Mouse (Mus musculus) stomach, embryonic 14.5 days (tissue): ENCODE measurements around the gene Gm1113. TPM values are rescaled to one million over a fixed set of nuclear protein-coding genes. Genes with fewer than 3 reads are reported as not detected.

ENCODE experiments used
- ATAC-seq: fragments of 200-750 bp; cut with Nextera tagmentation; 2 replicates; pipeline ENCODE4 v1.8.0; 2017; ENCODE audit warnings: low read depth, moderate TSS enrichment; ENCODE audit not compliant: insufficient number of reproducible peaks, insufficient read depth, low FRiP score
- H3K27ac ChIP-seq: fragments of 300-500 bp; sonication (generic); 2 replicates; pipeline ENCODE4 v1.5.1; 2014; ENCODE audit warnings: mild to moderate bottlenecking, low read length, moderate library complexity, mixed read lengths
- H3K27me3 ChIP-seq: fragments of 300-500 bp; sonication (generic); 2 replicates; pipeline ENCODE4 v1.6.1; 2014; ENCODE audit warnings: low read length, control low read depth, mixed read lengths; ENCODE audit not compliant: control insufficient read depth, insufficient read depth
- H3K36me3 ChIP-seq: fragments of 300-500 bp; sonication (generic); 2 replicates; pipeline ENCODE4 v1.6.1; 2014; ENCODE audit warnings: mild to moderate bottlenecking, control low read depth, low read length, moderate library complexity, mixed read lengths; ENCODE audit not compliant: control insufficient read depth, insufficient read depth
- H3K4me1 ChIP-seq: fragments of 300-500 bp; sonication (generic); 2 replicates; pipeline ENCODE4 v1.6.1; 2014; ENCODE audit warnings: low read length, control low read depth, mixed read lengths; ENCODE audit not compliant: control insufficient read depth, insufficient read depth
- H3K4me2 ChIP-seq: fragments of 300-500 bp; sonication (generic); replicated peaks from 2 replicates; pipeline ENCODE4 v1.6.1; 2014; ENCODE audit warnings: low read depth, low read length, control low read depth
- H3K4me3 ChIP-seq: fragments of 300-500 bp; sonication (generic); 2 replicates; pipeline ENCODE4 v1.5.1; 2014; ENCODE audit warnings: low read depth, low read length, control low read depth
- H3K9ac ChIP-seq: fragments of 300-500 bp; sonication (generic); replicated peaks from 2 replicates; pipeline ENCODE4 v1.6.1; 2014; ENCODE audit warnings: low read depth, mild to moderate bottlenecking, control low read depth, low read length, moderate library complexity, mixed read lengths
- H3K9me3 ChIP-seq: fragments of 300-500 bp; sonication (generic); 2 replicates; pipeline ENCODE4 v1.6.1; 2016; ENCODE audit warnings: low read depth, low read length, control low read depth; ENCODE audit not compliant: control insufficient read depth
- WGBS: fragments of 180-500 bp; shearing (Covaris S2); extraction: QIAGEN DNeasy Blood & Tissue Kit; methylation state at CpG from one replicate; pipeline ENCODE4 v1.1.7; 2014; 5-methylcytosine and 5-hydroxymethylcytosine counted together
- polyA plus RNA-seq: library from polyadenylated mRNA; unstranded; fragments of >200 nt; fragmentation: Nextera tagmentation; extraction: Ambion mirVana; gene quantifications from 2 replicates; pipeline ENCODE4 v1.2.1, GENCODE M21; 2014

Gene Gm1113
- polyA plus RNA-seq, 1 experiment from 2014 or later, result not detected

DNA sequence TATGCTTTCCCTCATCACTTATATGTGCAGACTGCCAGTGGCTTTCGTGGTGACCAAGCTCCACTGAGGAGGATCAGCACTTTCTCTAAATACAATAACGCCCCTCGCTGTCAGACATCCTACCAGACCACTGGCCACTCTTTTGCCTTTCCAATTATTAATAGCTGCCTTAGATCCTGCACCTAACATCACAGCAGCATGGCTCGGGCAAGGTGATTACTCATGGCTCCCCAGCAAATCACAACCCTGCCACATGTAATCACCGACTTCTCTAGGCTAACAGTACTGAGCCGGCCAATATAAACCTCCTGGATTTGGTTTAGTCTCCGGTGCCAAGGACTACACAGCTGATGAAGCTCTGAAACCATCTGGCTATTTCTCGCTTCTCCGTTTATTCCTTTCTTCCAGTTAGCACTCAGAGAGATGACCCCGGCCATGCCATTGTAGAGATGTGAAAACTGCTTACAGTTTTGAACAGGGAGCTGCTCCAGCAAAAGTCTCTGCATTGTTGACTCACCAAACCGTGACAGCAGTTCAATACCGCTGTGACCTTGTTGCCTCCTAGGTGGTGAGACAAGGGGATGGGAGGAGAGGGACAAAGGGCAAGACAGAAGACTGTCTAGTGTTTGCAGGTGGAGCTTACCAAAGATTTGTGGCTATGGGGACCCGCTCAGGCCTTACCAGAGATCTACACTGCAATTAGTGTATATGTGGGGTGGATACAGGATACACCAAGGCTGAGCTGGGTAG lies 21.1 kb upstream of the Gm1113 start:
- no peaks in the 10 kb centered on the region for H3K4me1 ChIP-seq
- H3K9ac ChIP-seq, result no peak overlapping the region
- H3K27me3 ChIP-seq, result no peaks in the 10 kb centered on the region
- H3K36me3 ChIP-seq, result no peaks in the 10 kb centered on the region
- 62% methylated on average over 13 of the region's 13 CpGs for WGBS
- no peak overlapping the region for H3K4me2 ChIP-seq
- no peak overlapping the region for H3K4me3 ChIP-seq
- no peaks in the 10 kb centered on the region for H3K9me3 ChIP-seq
- H3K27ac ChIP-seq, result no peak overlapping the region
- no peak for ATAC-seq

DNA sequence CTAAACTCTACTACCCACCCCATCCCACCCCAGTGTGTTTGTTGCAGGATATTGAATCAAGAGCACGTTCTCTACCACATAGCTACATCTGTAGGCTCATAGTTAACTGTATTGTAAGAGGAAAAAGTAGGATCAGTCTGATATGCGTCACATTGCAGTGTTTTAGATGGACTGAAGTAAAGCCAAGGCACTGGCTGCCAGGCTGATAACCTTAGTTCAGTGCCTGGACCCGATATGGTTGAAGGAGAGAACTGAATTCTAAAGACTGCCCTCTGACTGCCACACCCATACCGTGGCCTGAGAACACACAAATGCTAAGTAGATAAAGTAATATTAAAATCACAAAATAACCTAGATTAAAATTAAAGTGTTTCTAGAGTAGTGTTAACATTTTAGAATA lies 17.8 kb upstream of the Gm1113 start:
- Histone ChIP-seq H3K9ac (no peak overlapping the region), H3K4me2 (no peak overlapping the region), H3K9me3 (no peaks in the 10 kb centered on the region), H3K36me3 (no peaks in the 10 kb centered on the region), H3K4me3 (no peak overlapping the region), H3K27ac (no peak overlapping the region), H3K4me1 (no peaks in the 10 kb centered on the region), H3K27me3 (no peaks in the 10 kb centered on the region)
- WGBS, result 66% methylated on average over 4 of the region's 4 CpGs
- ATAC-seq, result no peak

DNA sequence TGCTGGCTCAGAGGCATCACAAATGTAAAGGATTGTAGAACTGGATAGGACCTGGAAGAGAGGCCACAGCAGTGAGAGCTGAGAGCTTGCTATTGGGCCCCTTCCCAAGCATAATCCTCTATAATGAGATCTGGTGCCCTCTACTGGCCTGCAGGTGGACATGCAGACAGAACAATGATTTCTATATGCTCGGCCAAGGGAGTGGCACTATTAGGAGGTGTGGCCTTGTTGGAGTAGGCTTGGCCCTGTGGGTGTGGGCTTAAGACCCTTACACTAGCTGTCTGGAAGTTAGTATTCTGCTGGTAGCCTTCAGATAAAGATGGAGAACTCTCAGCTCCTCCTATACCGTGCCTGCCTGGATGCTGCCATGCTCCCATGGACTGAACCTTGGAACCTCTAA lies 17.0 kb upstream of the Gm1113 start:
- Histone ChIP-seq H3K36me3 (no peaks in the 10 kb centered on the region), H3K27me3 (no peaks in the 10 kb centered on the region), H3K4me2 (no peak overlapping the region), H3K27ac (no peak overlapping the region), H3K4me3 (no peak overlapping the region), H3K9ac (no peak overlapping the region), H3K9me3 (no peaks in the 10 kb centered on the region), H3K4me1 (no peaks in the 10 kb centered on the region)
- ATAC-seq, result peak; percentile 86
- 14% methylated on average over 2 of the region's 2 CpGs for WGBS

DNA sequence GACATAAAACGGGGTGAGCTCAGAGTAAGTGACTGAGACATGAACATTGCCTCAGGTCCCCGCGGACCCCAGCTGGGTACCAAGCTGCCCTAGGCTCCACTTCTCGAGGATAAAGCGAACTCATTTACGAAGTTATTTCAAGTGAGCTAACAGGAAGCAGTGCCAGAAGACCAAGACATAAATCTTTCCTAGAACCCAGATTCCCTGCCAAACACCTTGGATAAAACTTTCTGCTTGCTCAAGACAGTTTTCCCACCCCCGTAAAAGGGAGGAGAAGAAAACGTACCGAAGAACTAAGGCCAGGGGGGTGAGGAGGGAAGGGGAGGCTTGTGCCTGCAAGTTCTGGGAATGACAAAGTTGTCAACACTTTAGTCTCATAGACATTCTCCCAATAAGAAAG lies 15.2 kb upstream of the Gm1113 start:
- Histone ChIP-seq H3K4me3 (no peak overlapping the region), H3K4me2 (no peak overlapping the region), H3K27ac (no peak overlapping the region), H3K36me3 (no peaks in the 10 kb centered on the region), H3K4me1 (0 out of 2 replicates have a peak, but pooled peaks cover 4% of the 10 kb centered on the region), H3K9ac (no peak overlapping the region), H3K9me3 (no peaks in the 10 kb centered on the region), H3K27me3 (no peaks in the 10 kb centered on the region)
- ATAC-seq, result no peak
- WGBS, result 52% methylated on average over 9 of the region's 9 CpGs

DNA sequence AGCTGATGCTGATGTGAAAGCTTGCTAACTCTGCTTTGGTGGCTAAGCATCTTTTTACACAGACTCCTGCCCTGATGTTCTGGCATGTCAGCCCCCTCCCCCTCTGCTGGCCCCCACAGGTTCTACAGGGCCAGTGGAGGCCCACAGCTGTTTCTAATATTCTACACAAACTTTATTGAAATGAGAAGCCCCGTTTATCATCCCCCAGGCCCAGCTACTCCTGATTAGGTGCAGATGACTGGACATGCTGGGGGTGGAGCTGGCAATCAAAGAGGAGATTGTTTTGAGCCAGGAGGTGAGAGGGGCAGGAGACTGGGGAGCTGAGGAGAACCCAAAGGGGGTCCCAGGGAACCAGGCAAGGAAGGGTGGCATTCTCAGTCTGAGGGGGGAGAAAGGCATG lies 11.7 kb upstream of the Gm1113 start:
- H3K4me3 ChIP-seq, result no peak overlapping the region

DNA sequence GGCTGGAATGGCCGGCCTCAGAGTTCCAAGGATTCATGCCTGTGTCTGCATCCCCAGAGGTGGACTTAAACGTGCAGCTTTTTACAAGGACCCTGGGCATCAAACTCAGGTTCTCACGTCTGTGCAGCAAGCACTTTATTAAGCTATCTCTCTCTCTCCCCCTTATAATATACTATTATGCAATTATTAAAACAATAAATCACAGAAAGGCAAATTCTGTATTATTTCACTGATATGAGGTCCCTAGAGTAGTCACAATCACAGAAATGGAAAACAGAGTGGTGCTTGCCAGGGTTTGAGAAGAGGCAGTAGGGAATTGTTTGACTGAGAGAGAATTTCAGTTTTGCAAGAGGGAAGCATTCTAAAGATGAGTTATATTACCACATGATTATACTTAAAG lies 11.1 kb upstream of the Gm1113 start:
- H3K36me3 ChIP-seq, result no peaks in the 10 kb centered on the region
- 0 out of 2 replicates have a peak, but pooled peaks cover 4% of the 10 kb centered on the region for H3K4me1 ChIP-seq
- no peaks in the 10 kb centered on the region for H3K27me3 ChIP-seq
- ATAC-seq, result no peak
- H3K4me3 ChIP-seq, result no peak overlapping the region
- no peaks in the 10 kb centered on the region for H3K9me3 ChIP-seq
- 52% methylated on average over 3 of the region's 3 CpGs for WGBS
- H3K9ac ChIP-seq, result no peak overlapping the region
- peak overlapping the region; percentile 15; the same call in 1 of the 2 replicates for H3K27ac ChIP-seq
- H3K4me2 ChIP-seq, result no peak overlapping the region

More for the DNA sequence above, 11.7 kb upstream of the Gm1113 start:
- no peak overlapping the region for H3K4me2 ChIP-seq
- 0 out of 2 replicates have a peak, but pooled peaks cover 4% of the 10 kb centered on the region for H3K4me1 ChIP-seq
- ATAC-seq, result no peak
- H3K27me3 ChIP-seq, result no peaks in the 10 kb centered on the region
- H3K36me3 ChIP-seq, result no peaks in the 10 kb centered on the region
- WGBS, result 19% methylated on average over 1 of the region's 1 CpGs
- H3K9me3 ChIP-seq, result no peaks in the 10 kb centered on the region
- peak overlapping the region; percentile 33; the same call in 1 of the 2 replicates for H3K27ac ChIP-seq
- no peak overlapping the region for H3K9ac ChIP-seq

DNA sequence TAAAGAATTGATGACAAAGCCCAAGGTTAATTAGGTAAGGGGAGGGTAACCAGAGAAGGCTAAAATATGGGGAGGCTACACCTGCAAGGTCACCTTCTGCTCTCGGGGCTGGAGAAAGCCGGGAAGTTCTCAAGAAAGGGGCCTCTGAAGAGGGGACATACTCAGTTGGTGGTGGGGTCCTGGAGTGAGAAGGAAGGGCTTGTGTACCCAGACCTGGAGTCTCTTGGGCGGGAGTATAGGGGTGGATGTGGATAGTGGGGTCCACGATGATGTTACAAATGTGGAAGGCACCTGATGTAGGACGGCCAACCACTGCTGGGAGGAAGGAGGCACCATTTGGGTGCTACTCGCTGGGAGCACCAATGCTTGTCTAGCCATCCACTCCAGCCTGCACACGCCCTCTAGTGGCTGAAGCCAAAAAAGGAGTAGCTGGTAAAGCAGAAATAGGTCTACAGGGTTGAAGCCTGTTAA lies 5.9 kb upstream of the Gm1113 start:
- Histone ChIP-seq H3K27ac (peak overlapping the region; percentile 56; the same call in 1 of the 2 replicates), H3K9me3 (no peaks in the 10 kb centered on the region), H3K9ac (no peak overlapping the region), H3K4me2 (no peak overlapping the region), H3K4me3 (no peak overlapping the region), H3K36me3 (no peaks in the 10 kb centered on the region), H3K4me1 (0 out of 2 replicates have a peak, but pooled peaks cover 6% of the 10 kb centered on the region), H3K27me3 (no peaks in the 10 kb centered on the region)
- ATAC-seq, result peak; percentile 75
- 15% methylated on average over 7 of the region's 7 CpGs for WGBS

DNA sequence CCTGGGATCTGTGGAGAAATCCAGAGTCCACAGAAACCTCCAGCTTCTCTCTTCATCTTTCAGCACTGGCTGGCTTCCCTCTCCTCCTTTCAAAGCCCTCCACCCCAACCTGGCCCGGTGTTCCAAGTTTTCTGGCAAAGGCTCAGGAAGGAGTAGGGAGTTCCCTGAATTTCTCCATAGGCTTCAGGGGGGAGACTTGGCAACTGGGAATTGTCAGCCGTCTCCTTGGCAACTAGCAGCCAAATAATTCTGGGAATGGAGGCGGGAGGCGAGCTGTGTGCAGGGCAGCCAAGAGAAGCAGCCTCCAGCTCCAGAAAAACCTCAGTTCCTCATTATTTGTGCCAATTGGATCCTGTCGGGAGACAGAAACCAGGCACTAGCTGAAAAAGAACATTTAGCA lies 5.5 kb upstream of the Gm1113 start:
- no peak overlapping the region for H3K4me2 ChIP-seq
- 0 out of 2 replicates have a peak, but pooled peaks cover 6% of the 10 kb centered on the region for H3K4me1 ChIP-seq
- WGBS, result 29% methylated on average over 5 of the region's 5 CpGs
- peak overlapping the region; percentile 59 for H3K27ac ChIP-seq
- no peaks in the 10 kb centered on the region for H3K36me3 ChIP-seq
- H3K4me3 ChIP-seq, result no peak overlapping the region
- ATAC-seq, result peak; percentile 78; the same call in 1 of the 2 replicates
- no peaks in the 10 kb centered on the region for H3K9me3 ChIP-seq
- H3K27me3 ChIP-seq, result no peaks in the 10 kb centered on the region
- no peak overlapping the region for H3K9ac ChIP-seq
